Mouse (Mus musculus) embryonic fibroblast, embryonic 13.5 days (primary cell): Measurements from ENCODE around the gene Shisal1. TPM values are rescaled to one million over a fixed set of nuclear protein-coding genes. Genes with fewer than 3 reads are reported as not detected.

ENCODE experiments used
- H3K27ac ChIP-seq: 2 replicates; pipeline ENCODE4 v1.5.1; 2012; ENCODE audit warnings: low read length, control low read depth, inconsistent platforms; ENCODE audit not compliant: insufficient read depth
- H3K4me1 ChIP-seq: 2 replicates; pipeline ENCODE4 v1.6.1; 2011; ENCODE audit warnings: low read length; ENCODE audit not compliant: control insufficient read depth, insufficient read depth
- H3K4me3 ChIP-seq: 2 replicates; pipeline ENCODE4 v1.5.1; 2011; ENCODE audit warnings: mild to moderate bottlenecking, control low read depth, low read length; ENCODE audit not compliant: insufficient read depth
- CTCF ChIP-seq: IDR thresholded peaks from 2 replicates; pipeline ENCODE4 v1.5.1; 2011; ENCODE audit warnings: mild to moderate bottlenecking, control low read depth, low read length, moderate library complexity, borderline replicate concordance; ENCODE audit not compliant: insufficient read depth
- POLR2A ChIP-seq: IDR thresholded peaks from 2 replicates; pipeline ENCODE4 v1.6.1; 2011; ENCODE audit warnings: low read depth, mild to moderate bottlenecking, control low read depth, low read length, moderate library complexity
- polyA plus RNA-seq: library from polyadenylated mRNA; stranded (reverse); fragments of >200 nt; gene quantifications from 2 replicates; pipeline ENCODE4 v1.2.4, GENCODE M21; 2011; ENCODE audit warnings: low read depth; ENCODE audit not compliant: missing spikeins, insufficient read length

Gene Shisal1
- polyA plus RNA-seq, 1 experiment, result 0.35 TPM

DNA sequence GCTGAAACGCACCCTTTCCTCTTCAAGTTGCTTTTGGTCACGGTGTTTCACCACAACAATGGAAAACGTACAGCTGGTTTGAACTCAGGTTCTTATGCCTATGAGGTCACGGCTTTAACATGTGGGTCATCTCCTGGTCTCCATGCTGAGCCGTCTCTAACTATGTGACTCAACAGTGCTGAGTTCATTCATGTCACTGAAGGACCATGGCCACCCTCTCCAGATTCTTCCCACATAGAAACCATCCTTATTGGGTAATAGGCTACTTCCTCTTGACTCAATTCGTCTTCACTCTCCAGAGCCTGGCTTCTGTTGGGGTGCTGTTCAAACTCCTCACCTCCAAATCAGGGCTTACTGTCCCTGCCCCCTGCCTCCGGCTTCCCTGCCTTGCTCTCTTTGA, 95.6 kb downstream of the Shisal1 start:
- no peak for TF ChIP-seq CTCF
- Histone ChIP-seq H3K4me3 (no peak overlapping the region), H3K27ac (no peak overlapping the region), H3K4me1 (no peaks in the 10 kb centered on the region)

- Histone ChIP-seq H3K4me3 (no peak overlapping the region), H3K4me1 (no peaks in the 10 kb centered on the region), H3K27ac (no peak overlapping the region)
- TF ChIP-seq CTCF, result no peak
- no peak for TF ChIP-seq POLR2A
These were observed 96.8 kb downstream of the Shisal1 start for GRCm38 (mm10) chr15:84349915-84350738.

DNA sequence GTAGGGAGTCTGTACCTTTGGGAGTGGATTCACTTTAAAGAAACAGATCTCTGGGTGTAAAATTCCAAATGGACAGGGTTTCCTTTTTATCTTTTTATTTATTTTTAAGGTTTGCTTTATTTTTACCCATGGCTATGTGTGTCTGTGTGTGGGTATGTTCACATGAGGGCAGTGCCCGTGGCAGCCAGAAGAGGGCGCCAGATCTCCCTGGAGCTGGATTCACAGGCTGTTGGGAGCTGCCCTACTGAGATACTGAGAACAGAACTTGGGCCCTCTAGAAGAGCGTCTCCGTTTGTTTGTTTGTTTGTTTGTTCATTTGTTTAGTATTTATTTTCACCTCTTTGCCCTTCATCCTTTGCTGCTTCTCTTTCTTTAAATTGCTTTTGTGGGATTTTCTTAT, 98.1 kb downstream of the Shisal1 start:
- Histone ChIP-seq H3K4me1 (no peaks in the 10 kb centered on the region), H3K27ac (no peak overlapping the region)
- TF ChIP-seq CTCF (no peak), POLR2A (no peak)

DNA sequence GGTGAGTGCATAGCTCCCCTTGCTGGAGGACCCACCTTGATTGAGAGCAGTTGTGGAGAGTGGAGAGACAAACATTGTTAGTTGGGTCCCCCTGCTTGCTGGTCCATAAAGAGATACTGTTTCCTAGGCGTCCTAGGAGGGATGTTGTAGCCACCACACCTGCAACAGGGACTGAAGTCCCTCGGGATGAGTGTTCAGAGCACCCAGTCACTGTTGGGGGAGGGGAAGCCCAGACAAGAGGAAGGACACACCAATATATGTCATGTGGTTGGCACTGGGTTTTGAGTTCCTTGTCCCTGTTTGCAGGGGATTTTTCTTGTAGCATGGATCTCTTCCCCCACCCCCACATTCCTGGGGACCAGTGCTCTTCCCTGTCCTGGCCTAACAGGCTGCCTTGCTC, 106.0 kb downstream of the Shisal1 start:
- TF ChIP-seq CTCF, result no peak
- TF ChIP-seq POLR2A, result no peak
- Histone ChIP-seq H3K27ac (no peak overlapping the region), H3K4me1 (no peaks in the 10 kb centered on the region), H3K4me3 (no peak overlapping the region)

More for the DNA sequence above, 98.1 kb downstream of the Shisal1 start:
- H3K4me3 ChIP-seq, result no peak overlapping the region

DNA sequence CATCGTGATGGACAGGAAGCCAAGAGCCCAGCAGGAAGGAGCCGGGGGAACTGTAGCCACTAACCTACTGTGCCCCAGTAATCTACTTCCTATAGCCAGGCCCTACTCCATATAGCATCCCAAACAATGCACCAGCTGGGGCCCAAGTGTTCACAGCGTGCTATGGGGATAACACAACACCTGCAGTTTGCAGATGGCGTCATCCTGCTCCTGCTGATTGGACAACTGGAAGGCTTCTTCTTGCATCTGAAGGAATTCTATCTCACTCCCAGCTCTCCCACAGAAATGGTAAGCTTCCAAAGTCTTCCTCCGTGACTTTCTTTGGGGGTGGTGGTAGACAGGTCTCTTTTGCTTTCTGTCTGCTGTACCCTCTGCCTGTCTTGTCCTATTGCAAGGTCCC, 109.3 kb downstream of the Shisal1 start:
- Histone ChIP-seq H3K4me1 (no peaks in the 10 kb centered on the region), H3K27ac (no peak overlapping the region), H3K4me3 (no peak overlapping the region)
- TF ChIP-seq POLR2A, result no peak
- no peak for TF ChIP-seq CTCF

DNA sequence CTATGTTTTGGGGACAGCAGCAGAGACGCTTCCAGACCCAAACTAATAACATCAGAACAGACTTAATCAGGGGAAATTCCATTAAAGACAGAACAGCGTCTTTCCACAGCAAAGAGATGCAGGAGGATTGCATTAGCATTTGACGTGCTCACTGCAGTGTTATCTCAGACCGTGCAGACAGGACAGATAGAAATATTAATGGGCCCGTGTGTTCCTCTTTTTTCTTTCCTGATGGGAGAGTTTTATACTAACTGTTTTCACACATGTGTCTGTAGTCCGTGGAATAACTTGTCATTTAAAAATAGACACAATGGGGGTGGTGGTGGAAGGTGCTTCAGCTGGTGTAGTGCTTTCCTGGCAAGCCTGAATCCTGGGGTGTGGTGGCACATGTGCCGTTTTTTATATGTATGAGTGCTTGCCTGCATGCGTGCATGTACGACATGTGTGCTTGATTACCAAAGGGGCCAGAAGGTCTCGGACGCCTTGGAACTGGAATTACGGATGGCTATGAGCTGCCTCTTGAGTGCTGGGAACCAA, 110.5 kb downstream of the Shisal1 start:
- H3K4me3 ChIP-seq, result no peak overlapping the region
- no peaks in the 10 kb centered on the region for H3K4me1 ChIP-seq
- H3K27ac ChIP-seq, result no peak overlapping the region
- TF ChIP-seq CTCF (no peak), POLR2A (no peak)

DNA sequence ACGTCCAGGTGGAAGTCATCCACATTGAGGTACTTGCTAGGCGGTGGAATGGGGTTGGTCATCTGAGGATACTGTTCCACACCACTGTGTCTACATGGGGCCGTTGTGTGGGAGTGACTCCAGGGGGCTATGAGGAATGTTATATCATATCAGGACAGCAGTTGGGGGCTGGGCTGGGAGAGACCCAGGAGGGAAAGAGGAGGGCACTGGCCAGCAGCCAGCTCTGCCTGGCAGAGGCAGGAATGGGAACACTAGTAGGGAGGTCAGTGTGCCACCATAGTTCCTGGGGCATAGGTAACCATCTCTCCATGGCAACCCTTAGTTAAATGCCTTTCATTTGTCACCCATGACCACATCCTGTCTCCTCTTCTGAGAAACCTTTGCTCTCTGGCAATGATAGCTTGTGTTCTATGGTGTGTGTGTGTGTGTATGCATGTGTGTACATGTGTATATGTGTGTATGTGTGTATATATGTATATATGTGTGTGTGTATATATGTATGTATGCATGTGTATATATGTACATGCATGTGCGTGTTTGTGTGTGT, 115.8 kb downstream of the Shisal1 start:
- no peak for TF ChIP-seq POLR2A
- no peak for TF ChIP-seq CTCF
- Histone ChIP-seq H3K4me1 (no peaks in the 10 kb centered on the region), H3K27ac (no peak overlapping the region), H3K4me3 (no peak overlapping the region)

- Histone ChIP-seq H3K27ac (no peak overlapping the region), H3K4me3 (no peak overlapping the region), H3K4me1 (peaks cover 2% of the 10 kb centered on the region; the same call in 1 of the 2 replicates)
- TF ChIP-seq POLR2A (no peak), CTCF (no peak)
These were observed 117.0 kb downstream of the Shisal1 start for GRCm38 (mm10) chr15:84329940-84330339.

Other genes starting within 250 kb of the Shisal1 start
- 4.2 and 12.6 TPM in 2 replicates for gene Parvb, start 215.1 kb downstream of the Shisal1 start, polyA plus RNA-seq
- gene Parvg, start 123.1 kb downstream of the Shisal1 start, polyA plus RNA-seq, result 0.39 TPM in 1 of 2 replicates, not detected in the other
- 5.9 and 8.1 TPM in 2 replicates for gene Rtl6, start 110.7 kb upstream of the Shisal1 start, polyA plus RNA-seq
- gene Prr5, start 222.5 kb upstream of the Shisal1 start, polyA plus RNA-seq, result 18.6 and 19.5 TPM in 2 replicates